Mouse (Mus musculus) heart, postnatal 4 days (tissue): Measurements from ENCODE around the gene Dao. TPM values are rescaled to one million over a fixed set of nuclear protein-coding genes. Genes with fewer than 3 reads are reported as not detected.

Source experiments
- DNase-seq: peaks from one replicate; pipeline ENCODE4 v3.0.0; 2021
- total RNA-seq, 2 experiments: library from RNA; stranded (reverse); gene quantifications; 2 replicates each; pipeline ENCODE4 v1.2.3; 2021

Dao gene
- total RNA-seq, 2 experiments from 2014 or later, result not detected

DNA sequence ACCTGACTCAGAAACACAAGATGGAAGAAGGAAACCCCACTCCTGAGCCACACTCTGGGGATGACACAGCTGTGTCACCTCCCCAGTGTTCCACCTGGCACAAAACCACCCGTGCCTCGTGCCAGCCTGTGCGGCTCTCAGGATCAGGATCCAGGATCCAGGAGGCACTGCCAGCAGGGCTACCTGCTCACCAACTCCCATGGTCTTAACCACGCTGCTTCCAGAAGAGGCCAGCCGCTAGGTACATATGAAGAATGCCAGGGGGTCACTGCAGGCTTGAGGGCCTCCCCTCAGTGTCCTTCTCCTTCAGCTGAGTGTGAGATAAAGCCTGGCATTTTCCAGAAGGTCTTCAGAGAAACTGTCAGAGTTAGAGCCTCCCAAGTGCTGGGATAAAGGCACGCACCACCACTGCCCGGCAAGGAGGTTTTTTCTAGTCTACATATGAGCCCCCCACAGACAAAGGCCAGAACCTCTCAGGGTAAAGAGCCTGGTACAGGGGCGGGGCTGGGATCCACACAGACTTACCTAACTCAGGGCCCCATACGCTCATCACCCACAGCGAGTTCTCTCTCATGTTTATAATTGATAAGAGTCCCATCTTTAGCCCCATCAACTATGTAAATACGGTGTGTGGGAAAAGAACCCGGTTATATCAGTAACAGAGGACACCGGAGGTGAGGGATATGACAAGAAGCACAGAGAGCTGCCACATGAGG lies 19.3 kb upstream of the Dao start:
- no peak for DNase-seq

- DNase-seq, result no peak
These were observed 17.8 kb upstream of the Dao start for GRCm38 (mm10) chr5:113985737-113986136.

GRCm38 (mm10) chr5:113986182-113986961 lies 17.1 kb upstream of the Dao start:
- DNase-seq, result peak; percentile 72

GRCm38 (mm10) chr5:113989437-113990024 lies 14.0 kb upstream of the Dao start:
- no peak for DNase-seq

- DNase-seq, result no peak
These were observed 12.9 kb upstream of the Dao start for GRCm38 (mm10) chr5:113990593-113990992.

- no peak for DNase-seq
These were observed 12.4 kb upstream of the Dao start for GRCm38 (mm10) chr5:113991141-113991540.

DNA sequence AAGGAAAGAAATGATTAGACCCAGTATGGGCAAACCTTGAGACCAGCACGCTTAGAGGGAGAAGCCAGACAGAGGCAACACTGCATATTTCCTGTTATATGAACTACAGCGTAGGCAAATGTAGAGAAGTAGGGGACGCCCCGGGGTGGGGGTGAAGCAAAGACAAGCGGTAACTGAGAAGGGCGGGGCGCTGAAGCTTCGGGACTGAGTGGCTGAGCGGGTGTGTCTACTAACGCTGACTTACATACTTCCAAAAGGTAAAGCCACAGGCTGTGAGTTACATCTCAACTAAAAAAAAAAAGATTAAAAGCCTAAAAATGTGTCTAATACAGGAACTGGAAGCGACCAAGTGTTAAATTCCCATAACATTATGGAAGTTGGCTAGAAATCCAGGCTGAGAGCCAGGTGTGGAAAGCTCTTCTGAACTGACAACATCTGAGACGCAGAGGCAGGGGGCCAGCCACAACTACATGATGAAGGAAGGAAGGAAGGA lies 11.1 kb upstream of the Dao start:
- peak; percentile 57 for DNase-seq

- peak; percentile 56 for DNase-seq
These were observed 10.4 kb upstream of the Dao start for GRCm38 (mm10) chr5:113993031-113993486.

GRCm38 (mm10) chr5:113993487-113994465 lies 9.7 kb upstream of the Dao start, which contains the start of gene Ssh1:
Gene Ssh1, minus strand, starts transcription at chr5:113993894.
- peak; percentile 94 for DNase-seq

DNA sequence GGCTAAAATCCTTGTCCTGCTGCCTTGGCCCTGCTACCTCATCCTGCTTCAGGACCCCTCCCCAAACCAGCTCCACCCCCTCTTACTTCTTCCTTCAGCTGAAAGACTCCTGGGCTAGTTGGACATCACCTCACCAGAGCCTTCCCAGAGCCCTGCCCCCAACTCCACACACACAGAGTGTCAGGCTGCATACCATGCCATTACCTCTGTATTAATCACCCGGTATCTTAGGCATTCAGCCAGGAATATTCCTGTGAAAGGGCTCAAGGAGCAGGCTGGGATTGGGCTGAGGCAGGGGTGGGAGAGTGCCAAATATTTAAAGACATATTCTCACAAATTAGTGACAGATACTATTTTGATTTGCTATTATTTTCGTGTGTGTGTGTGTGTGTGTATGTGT lies 7.0 kb upstream of the Dao start:
- DNase-seq, result no peak

- DNase-seq, result no peak
These were observed 4.1 kb upstream of the Dao start for GRCm38 (mm10) chr5:113999382-113999781.

GRCm38 (mm10) chr5:114004573-114004972 lies 1.1 kb downstream of the Dao start:
- no peak for DNase-seq

DNA sequence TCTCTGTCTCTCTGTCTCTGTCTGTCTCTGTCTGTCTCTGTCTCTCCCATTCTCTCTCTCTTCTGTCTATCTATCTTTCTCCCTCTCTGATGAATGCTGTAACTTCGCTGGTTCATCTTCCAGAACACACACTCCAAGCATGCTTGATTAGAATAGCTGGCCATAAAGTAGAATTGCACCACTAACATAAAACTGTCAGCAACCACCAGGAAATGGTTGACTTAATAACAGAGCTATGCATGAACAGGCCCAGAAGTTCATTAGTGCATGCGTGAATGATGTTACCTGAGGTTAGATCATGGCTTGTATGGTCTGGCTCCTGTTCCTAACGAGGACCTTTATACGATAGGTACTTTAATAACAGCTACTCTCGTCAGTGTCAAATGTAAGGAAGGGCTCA lies 1.6 kb downstream of the Dao start:
- DNase-seq, result no peak

DNA sequence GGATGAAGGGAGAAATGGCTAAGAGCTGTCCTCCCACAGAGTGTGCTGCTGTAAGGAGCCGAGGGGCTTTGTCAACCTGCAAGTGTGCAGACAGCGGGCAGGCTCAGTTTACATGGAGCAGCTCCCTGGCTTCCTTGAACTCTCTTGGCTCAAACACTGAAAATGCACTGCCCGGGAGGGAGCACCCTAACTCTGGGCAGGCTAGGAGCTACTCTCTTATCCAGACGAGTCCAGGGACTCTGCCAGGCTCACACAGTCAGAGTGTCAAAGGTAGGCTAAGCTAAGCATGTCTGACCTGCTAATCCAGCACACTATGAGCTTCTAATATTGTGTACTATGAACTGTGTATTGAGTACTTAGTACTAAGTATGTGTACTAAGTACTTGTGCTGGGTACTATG lies 3.5 kb downstream of the Dao start:
- DNase-seq, result no peak

GRCm38 (mm10) chr5:114007753-114008453 lies 4.4 kb downstream of the Dao start:
- DNase-seq, result no peak

DNA sequence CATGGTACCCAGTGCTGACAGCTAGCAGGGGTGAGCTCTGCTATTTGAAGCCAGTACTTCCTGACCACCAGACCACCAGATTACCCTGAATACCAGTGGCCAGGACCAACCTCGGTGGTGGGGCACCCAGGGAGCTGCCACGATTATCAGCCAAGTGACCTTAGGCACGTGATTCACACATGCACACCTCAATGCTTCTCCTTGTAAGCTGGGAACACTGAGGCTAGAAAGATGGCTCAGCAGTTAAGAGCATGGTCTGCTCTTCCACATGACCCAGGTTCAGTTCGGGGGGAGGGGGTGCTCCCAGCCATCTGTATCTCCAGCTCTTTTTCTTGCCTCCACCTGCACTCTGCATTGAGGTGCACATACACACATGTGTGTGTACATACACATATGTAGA lies 5.5 kb downstream of the Dao start:
- no peak for DNase-seq

- DNase-seq, result peak; percentile 49
These were observed 11.6 kb downstream of the Dao start for GRCm38 (mm10) chr5:114015121-114015520.

DNA sequence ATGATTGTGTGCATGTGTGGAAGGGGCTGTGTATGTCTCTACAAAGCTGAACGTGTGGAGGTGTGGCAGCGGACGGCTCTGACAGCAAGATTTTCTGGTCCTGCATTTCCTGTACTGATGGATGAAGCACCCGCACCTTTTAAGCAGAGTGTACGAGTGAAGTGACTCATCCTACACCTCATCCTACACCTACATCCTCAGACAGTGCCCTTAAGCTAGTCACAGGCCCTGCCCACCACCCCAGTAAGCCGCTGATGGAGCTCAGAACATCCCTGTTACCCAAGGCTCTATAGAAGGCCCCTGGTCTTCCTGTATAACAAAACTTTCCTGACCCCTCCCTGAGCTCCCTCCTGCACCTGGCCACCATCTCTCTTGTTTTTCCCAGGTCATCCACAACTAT lies 20.9 kb downstream of the Dao start:
- DNase-seq, result no peak

DNA sequence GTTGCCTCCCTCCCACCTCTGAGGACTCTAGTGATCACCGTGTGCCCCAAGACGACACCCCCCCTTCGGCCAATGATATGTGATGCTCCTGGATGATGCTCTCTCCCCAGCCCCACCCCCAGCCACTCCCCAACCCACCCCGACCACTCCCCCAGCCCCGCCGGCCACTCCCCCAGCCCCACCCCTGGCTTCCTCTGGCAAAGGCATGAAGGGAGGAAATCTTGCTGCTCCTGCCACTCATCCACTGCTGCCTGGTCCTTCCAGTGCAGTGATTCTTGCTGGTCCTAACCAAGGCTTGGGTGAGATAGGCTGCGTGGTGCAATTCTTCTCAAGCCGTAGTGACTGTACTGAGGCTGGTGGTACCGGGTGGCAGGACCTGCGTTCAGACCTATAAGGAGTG lies 21.4 kb downstream of the Dao start:
- no peak for DNase-seq

DNA sequence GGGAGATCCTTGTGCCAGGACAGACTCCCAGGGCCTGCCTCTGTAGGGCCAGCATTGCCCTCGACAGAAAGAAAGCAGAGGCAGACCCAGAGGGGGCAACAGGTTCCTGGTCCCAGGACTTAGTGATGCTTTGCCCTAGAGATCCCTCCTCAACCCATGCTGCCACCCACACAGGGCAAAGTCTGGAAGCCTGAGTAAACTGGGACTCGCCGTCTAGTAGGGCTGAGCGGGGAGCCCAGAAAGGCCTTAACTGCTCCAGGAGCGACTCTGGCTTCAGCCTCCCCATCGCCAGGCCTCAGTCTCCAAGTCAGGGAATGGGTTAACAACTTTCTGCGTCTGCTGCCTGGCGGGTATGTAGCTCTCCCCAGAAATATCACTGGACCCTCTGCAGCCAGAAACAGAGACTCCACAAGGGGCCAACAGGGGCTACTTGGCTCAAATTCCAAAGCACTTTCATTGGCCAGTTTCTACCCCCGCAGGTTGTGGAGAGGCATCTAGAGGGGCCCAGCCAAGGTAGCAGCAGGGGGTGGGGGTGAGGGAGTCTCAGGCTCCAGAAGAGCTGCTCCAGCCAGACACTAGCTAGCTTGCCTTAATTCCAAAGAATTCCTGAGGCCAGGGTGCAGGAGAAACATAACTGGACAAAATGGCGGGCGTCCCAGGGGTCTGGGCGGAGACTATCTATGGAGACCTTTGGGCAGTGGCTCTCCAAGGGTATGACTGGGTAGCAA lies 23.9 kb downstream of the Dao start:
- DNase-seq, result no peak

- no peak for DNase-seq
These were observed 24.6 kb downstream of the Dao start for GRCm38 (mm10) chr5:114028111-114028510.
